Mouse (Mus musculus): ENCODE measurements around the gene Ltbp3.

DNA sequence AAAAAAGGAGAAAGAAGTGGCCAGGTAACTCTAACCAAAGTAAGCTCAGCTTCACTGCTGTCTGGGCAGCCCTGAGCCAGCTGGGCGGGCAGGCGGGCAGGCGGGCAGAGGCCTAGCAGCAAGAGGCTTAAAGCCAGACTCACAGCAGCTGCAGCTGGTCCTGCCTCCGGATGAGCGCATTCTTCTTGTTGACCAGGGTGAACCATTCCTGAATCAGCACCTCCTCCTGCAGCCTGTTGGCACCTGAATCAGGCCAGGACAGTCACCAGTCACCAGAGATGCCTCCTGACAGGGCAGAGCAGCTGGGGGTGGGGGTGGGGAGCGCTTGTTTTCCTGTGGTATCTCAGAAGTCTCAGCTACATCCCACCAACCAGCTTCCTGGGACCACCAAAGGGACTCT lies 30.6 kb upstream of the Ltbp3 start:
- no peak for TF ChIP-seq CTCF (IDR thresholded peaks at IDR 0.05; ENCODE audit: insufficient read depth, low read length)
- no peak for TF ChIP-seq POLR2A (IDR thresholded peaks at IDR 0.05; ENCODE audit: borderline replicate concordance, extremely low read depth, low read depth, low read length)
